Mouse (Mus musculus) hindbrain, embryonic 10.5 days (tissue): Measurements from ENCODE around the gene Apobec3. TPM values are rescaled to one million over a fixed set of nuclear protein-coding genes. Genes with fewer than 3 reads are reported as not detected.
"Not testable (repeated sequence)": the region's sequence is repeated elsewhere in the genome, so short reads cannot be mapped to it uniquely, and the experiment has no call there.

ENCODE experiments used
- DNase-seq: peaks from one replicate; pipeline ENCODE4 v3.0.0-alpha.2; 2017; ENCODE audit warnings: low spot score
- H3K27ac ChIP-seq: fragments of 300-500 bp; sonication (generic); 2 replicates; pipeline ENCODE4 v1.5.1; 2016; ENCODE audit warnings: mild to moderate bottlenecking, moderate library complexity
- H3K27me3 ChIP-seq: fragments of 300-500 bp; sonication (generic); 2 replicates; pipeline ENCODE4 v1.6.1; 2016; ENCODE audit warnings: mild to moderate bottlenecking; ENCODE audit not compliant: poor library complexity, insufficient read depth, severe bottlenecking
- H3K36me3 ChIP-seq: fragments of 300-500 bp; sonication (generic); 2 replicates; pipeline ENCODE4 v1.6.1; 2016; ENCODE audit warnings: mild to moderate bottlenecking, moderate library complexity
- H3K4me1 ChIP-seq: fragments of 300-500 bp; sonication (generic); replicated peaks from 2 replicates; pipeline ENCODE4 v1.6.1; 2016; ENCODE audit warnings: mild to moderate bottlenecking
- H3K4me3 ChIP-seq: fragments of 300-500 bp; sonication (generic); 2 replicates; pipeline ENCODE4 v1.5.1; 2016; ENCODE audit warnings: mild to moderate bottlenecking, moderate library complexity
- H3K9me3 ChIP-seq: fragments of 300-500 bp; sonication (generic); 2 replicates; pipeline ENCODE4 v1.6.1; 2016; ENCODE audit warnings: mild to moderate bottlenecking, moderate library complexity
- WGBS: fragments of 180-500 bp; shearing (Covaris S2); methylation state at CpG from one replicate; pipeline ENCODE4 v1.1.7; 2016; 5-methylcytosine and 5-hydroxymethylcytosine counted together
- polyA plus RNA-seq: library from polyadenylated mRNA; unstranded; fragments of >200 nt; fragmentation: Nextera tagmentation; extraction: Ambion mirVana; gene quantifications from 2 replicates; pipeline ENCODE4 v1.2.1, GENCODE M21; 2016

Gene Apobec3
- polyA plus RNA-seq, 1 experiment from 2014 or later = 9.0 TPM

- WGBS = under 1% methylated on average over 22 of the region's 22 CpGs
- Histone ChIP-seq H3K36me3 (no peaks in the 10 kb centered on the region), H3K4me1 (peaks cover 47% of the 10 kb centered on the region), H3K4me3 (peak overlapping the region; percentile 77), H3K9me3 (no peaks in the 10 kb centered on the region), H3K27ac (peak overlapping the region; percentile 9; the same call in 1 of the 2 replicates), H3K27me3 (peaks cover 58% of the 10 kb centered on the region)
- peak; percentile 46 for DNase-seq
These were observed 42.4 kb downstream of the Apobec3 start for GRCm38 (mm10) chr15:79933670-79934514.

GRCm38 (mm10) chr15:79934776-79935175 is 43.3 kb downstream of the Apobec3 start:
- Histone ChIP-seq H3K4me3 (peak overlapping the region; percentile 77), H3K36me3 (no peaks in the 10 kb centered on the region), H3K4me1 (peaks cover 46% of the 10 kb centered on the region), H3K27me3 (peaks cover 52% of the 10 kb centered on the region), H3K27ac (0 out of 2 replicates have a peak overlapping the region, but pooled peaks have one; percentile 5), H3K9me3 (no peaks in the 10 kb centered on the region)
- WGBS = 1% methylated on average over 10 of the region's 10 CpGs
- DNase-seq = peak; percentile 55

- peaks cover 46% of the 10 kb centered on the region for H3K4me1 ChIP-seq
- 23% methylated on average over 9 of the region's 9 CpGs for WGBS
- DNase-seq = no peak
- no peaks in the 10 kb centered on the region for H3K36me3 ChIP-seq
- no peak overlapping the region for H3K27ac ChIP-seq
- H3K4me3 ChIP-seq = no peak overlapping the region
- H3K27me3 ChIP-seq = peaks cover 42% of the 10 kb centered on the region
- no peaks in the 10 kb centered on the region for H3K9me3 ChIP-seq
These were observed 44.4 kb downstream of the Apobec3 start for GRCm38 (mm10) chr15:79935654-79936373.

- H3K4me1 ChIP-seq = peaks cover 43% of the 10 kb centered on the region
- H3K9me3 ChIP-seq = no peaks in the 10 kb centered on the region
- no peak overlapping the region for H3K4me3 ChIP-seq
- H3K36me3 ChIP-seq = no peaks in the 10 kb centered on the region
- peaks cover 36% of the 10 kb centered on the region for H3K27me3 ChIP-seq
- 66% methylated on average over 7 of the region's 7 CpGs for WGBS
- H3K27ac ChIP-seq = no peak overlapping the region
- DNase-seq = no peak
These were observed 44.9 kb downstream of the Apobec3 start for GRCm38 (mm10) chr15:79936374-79936751.

GRCm38 (mm10) chr15:79939020-79939419 is 47.6 kb downstream of the Apobec3 start:
- DNase-seq = no peak
- Histone ChIP-seq H3K27me3 (peaks cover 10% of the 10 kb centered on the region), H3K4me3 (no peak overlapping the region), H3K27ac (no peak overlapping the region), H3K9me3 (no peaks in the 10 kb centered on the region), H3K36me3 (no peaks in the 10 kb centered on the region), H3K4me1 (peaks cover 18% of the 10 kb centered on the region)
- WGBS = 92% methylated on average over 12 of the region's 12 CpGs

- not testable (repeated sequence) for DNase-seq, H3K27me3 ChIP-seq, H3K27ac ChIP-seq, H3K36me3 ChIP-seq, H3K4me3 ChIP-seq, H3K9me3 ChIP-seq
- WGBS = 88% methylated on average over 6 of the region's 7 CpGs
- peaks cover 13% of the 10 kb centered on the region for H3K4me1 ChIP-seq
These were observed 48.0 kb downstream of the Apobec3 start for GRCm38 (mm10) chr15:79939501-79939900.

GRCm38 (mm10) chr15:79939913-79940312 is 48.5 kb downstream of the Apobec3 start:
- DNase-seq = no peak
- Histone ChIP-seq H3K9me3 (no peaks in the 10 kb centered on the region), H3K36me3 (no peaks in the 10 kb centered on the region), H3K4me3 (no peak overlapping the region), H3K27me3 (peaks cover 8% of the 10 kb centered on the region), H3K27ac (no peak overlapping the region), H3K4me1 (peaks cover 9% of the 10 kb centered on the region)
- 91% methylated on average over 16 of the region's 16 CpGs for WGBS

GRCm38 (mm10) chr15:79940932-79941331 is 49.5 kb downstream of the Apobec3 start:
- H3K27ac ChIP-seq = no peak overlapping the region
- H3K27me3 ChIP-seq = 0 out of 2 replicates have a peak, but pooled peaks cover 6% of the 10 kb centered on the region
- no peaks in the 10 kb centered on the region for H3K9me3 ChIP-seq
- no peak for DNase-seq
- WGBS = 27% methylated on average over 8 of the region's 8 CpGs
- H3K4me3 ChIP-seq = no peak overlapping the region
- no peaks in the 10 kb centered on the region for H3K36me3 ChIP-seq
- no peaks in the 10 kb centered on the region for H3K4me1 ChIP-seq

- DNase-seq = no peak
- H3K36me3 ChIP-seq = no peaks in the 10 kb centered on the region
- no peak overlapping the region for H3K27ac ChIP-seq
- H3K4me1 ChIP-seq = no peaks in the 10 kb centered on the region
- H3K9me3 ChIP-seq = no peaks in the 10 kb centered on the region
- 80% methylated on average over 6 of the region's 6 CpGs for WGBS
- H3K27me3 ChIP-seq = 0 out of 2 replicates have a peak, but pooled peaks cover 6% of the 10 kb centered on the region
- no peak overlapping the region for H3K4me3 ChIP-seq
These were observed 51.1 kb downstream of the Apobec3 start for GRCm38 (mm10) chr15:79942541-79942940.

GRCm38 (mm10) chr15:79943584-79943983 is 52.1 kb downstream of the Apobec3 start:
- WGBS = 88% methylated on average over 3 of the region's 3 CpGs

GRCm38 (mm10) chr15:79944948-79945347 is 53.5 kb downstream of the Apobec3 start:
- DNase-seq = no peak

More at GRCm38 (mm10) chr15:79943584-79943983, 52.1 kb downstream of the Apobec3 start:
- Histone ChIP-seq H3K4me1 (no peaks in the 10 kb centered on the region), H3K9me3 (no peaks in the 10 kb centered on the region), H3K27me3 (0 out of 2 replicates have a peak, but pooled peaks cover 6% of the 10 kb centered on the region), H3K27ac (no peak overlapping the region), H3K36me3 (no peaks in the 10 kb centered on the region), H3K4me3 (no peak overlapping the region)
- DNase-seq = no peak

GRCm38 (mm10) chr15:79946022-79946421 is 54.6 kb downstream of the Apobec3 start:
- 11% methylated on average over 4 of the region's 4 CpGs for WGBS

More at GRCm38 (mm10) chr15:79944948-79945347, 53.5 kb downstream of the Apobec3 start:
- Histone ChIP-seq H3K4me1 (peaks cover 6% of the 10 kb centered on the region), H3K4me3 (no peak overlapping the region), H3K27ac (no peak overlapping the region), H3K9me3 (no peaks in the 10 kb centered on the region), H3K36me3 (no peaks in the 10 kb centered on the region), H3K27me3 (peaks cover 15% of the 10 kb centered on the region; the same call in 1 of the 2 replicates)
- 76% methylated on average over 5 of the region's 5 CpGs for WGBS

GRCm38 (mm10) chr15:79946790-79947189 is 55.3 kb downstream of the Apobec3 start:
- no peak overlapping the region for H3K4me3 ChIP-seq
- peaks cover 15% of the 10 kb centered on the region for H3K27me3 ChIP-seq
- no peak overlapping the region for H3K27ac ChIP-seq
- no peaks in the 10 kb centered on the region for H3K9me3 ChIP-seq
- DNase-seq = no peak
- H3K4me1 ChIP-seq = peaks cover 25% of the 10 kb centered on the region
- H3K36me3 ChIP-seq = no peaks in the 10 kb centered on the region
- WGBS = 59% methylated on average over 9 of the region's 9 CpGs

More at GRCm38 (mm10) chr15:79946022-79946421, 54.6 kb downstream of the Apobec3 start:
- Histone ChIP-seq H3K4me3 (no peak overlapping the region), H3K36me3 (no peaks in the 10 kb centered on the region), H3K27ac (no peak overlapping the region), H3K4me1 (peaks cover 17% of the 10 kb centered on the region), H3K27me3 (peaks cover 15% of the 10 kb centered on the region; the same call in 1 of the 2 replicates), H3K9me3 (no peaks in the 10 kb centered on the region)
- peak; percentile 91 for DNase-seq
